Mouse (Mus musculus) liver, embryonic 16.5 days (tissue): ENCODE measurements around the gene Tigd2. TPM values are rescaled to one million over a fixed set of nuclear protein-coding genes. Genes with fewer than 3 reads are reported as not detected.

Experiments used
- ATAC-seq: fragments of 200-750 bp; cut with Nextera tagmentation; 2 replicates; pipeline ENCODE4 v1.8.0; 2017; ENCODE audit warnings: low read depth, mild to moderate bottlenecking, moderate number of reproducible peaks, moderate library complexity
- H3K27ac ChIP-seq: fragments of 300-500 bp; sonication (generic); 2 replicates; pipeline ENCODE4 v1.5.1; 2014; ENCODE audit warnings: mild to moderate bottlenecking, low read length
- H3K27me3 ChIP-seq: fragments of 300-500 bp; sonication (generic); 2 replicates; pipeline ENCODE4 v1.6.1; 2014; ENCODE audit warnings: low read depth, low read length, mixed read lengths; ENCODE audit not compliant: control insufficient read depth, insufficient read depth
- H3K36me3 ChIP-seq: fragments of 300-500 bp; sonication (generic); 2 replicates; pipeline ENCODE4 v1.6.1; 2014; ENCODE audit warnings: mild to moderate bottlenecking; ENCODE audit not compliant: control insufficient read depth, insufficient read depth
- H3K4me1 ChIP-seq: fragments of 300-500 bp; sonication (generic); 2 replicates; pipeline ENCODE4 v1.6.1; 2014; ENCODE audit warnings: low read depth, low read length, mixed read lengths; ENCODE audit not compliant: control insufficient read depth
- H3K4me2 ChIP-seq: fragments of 300-500 bp; sonication (generic); 2 replicates; pipeline ENCODE4 v1.6.1; 2014; ENCODE audit warnings: low read depth, low read length, mixed read lengths
- H3K4me3 ChIP-seq: fragments of 300-500 bp; sonication (generic); 2 replicates; pipeline ENCODE4 v1.5.1; 2014; ENCODE audit warnings: low read depth, mild to moderate bottlenecking, low read length
- H3K9ac ChIP-seq: fragments of 300-500 bp; sonication (generic); 2 replicates; pipeline ENCODE4 v1.6.1; 2014; ENCODE audit warnings: low read depth, low read length
- H3K9me3 ChIP-seq: fragments of 300-500 bp; sonication (generic); replicated peaks from 2 replicates; pipeline ENCODE4 v1.6.1; 2016; ENCODE audit warnings: low read length; ENCODE audit not compliant: control insufficient read depth
- WGBS: fragments of 180-500 bp; shearing (Covaris S2); extraction: QIAGEN DNeasy Blood & Tissue Kit; methylation state at CpG from one replicate; pipeline ENCODE4 v1.1.7; 2014; ENCODE audit not compliant: insufficient replicate concordance; 5-methylcytosine and 5-hydroxymethylcytosine counted together
- polyA plus RNA-seq: library from polyadenylated mRNA; unstranded; fragments of >200 nt; fragmentation: Nextera tagmentation; extraction: Ambion mirVana; gene quantifications from 2 replicates; pipeline ENCODE4 v1.2.1, GENCODE M21; 2015

Gene Tigd2
- polyA plus RNA-seq: 3.3 and 3.5 TPM in 2 replicates

DNA sequence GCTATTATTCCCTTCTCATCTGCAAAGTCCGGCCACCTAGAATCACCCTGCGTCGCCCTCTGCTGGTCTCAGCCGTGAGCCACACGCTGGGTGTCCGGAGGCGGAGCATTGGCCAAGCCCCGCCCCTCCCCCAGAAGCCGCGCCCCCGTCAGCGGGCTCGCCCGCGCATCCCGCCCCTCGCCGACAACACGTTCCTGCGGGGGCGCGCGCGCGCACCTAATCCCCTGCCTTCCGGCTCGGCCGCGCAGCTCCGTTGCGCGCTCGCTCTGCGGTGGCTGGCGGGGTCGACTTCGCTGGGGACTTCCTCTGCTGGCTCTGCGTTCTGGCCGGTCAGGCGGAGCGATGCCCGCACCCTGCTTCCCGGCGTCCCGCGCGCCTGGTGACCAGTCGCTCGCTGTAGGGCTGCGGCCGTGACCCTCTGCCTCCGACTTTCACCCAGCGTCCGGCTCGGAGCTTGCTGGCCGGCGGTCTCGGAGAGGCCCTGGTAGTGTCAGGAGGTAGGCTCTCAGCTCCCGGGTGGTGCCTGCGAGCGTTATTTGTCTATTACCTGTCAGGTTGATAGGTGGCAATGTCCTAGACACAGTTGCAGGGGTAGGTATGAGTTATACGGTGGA lies at the start of gene Tigd2:
Tigd2 (plus strand) TSS at position 186 of the 614 bp plus-strand sequence.
- peaks cover 3% of the 10 kb centered on the region for H3K4me1 ChIP-seq
- peak; percentile 95 for ATAC-seq
- H3K27ac ChIP-seq: peak within 1 kb of the TSS; percentile 77
- peak within 1 kb of the TSS; percentile 80 for H3K4me3 ChIP-seq
- no peaks in the 10 kb centered on the region for H3K9me3 ChIP-seq
- H3K27me3 ChIP-seq: no peaks in the 10 kb centered on the region
- H3K4me2 ChIP-seq: peak within 1 kb of the TSS; percentile 78
- H3K9ac ChIP-seq: peak within 1 kb of the TSS; percentile 79
- under 1% methylated on average over 62 of the region's 62 CpGs for WGBS
- no peaks in the 10 kb centered on the region for H3K36me3 ChIP-seq

DNA sequence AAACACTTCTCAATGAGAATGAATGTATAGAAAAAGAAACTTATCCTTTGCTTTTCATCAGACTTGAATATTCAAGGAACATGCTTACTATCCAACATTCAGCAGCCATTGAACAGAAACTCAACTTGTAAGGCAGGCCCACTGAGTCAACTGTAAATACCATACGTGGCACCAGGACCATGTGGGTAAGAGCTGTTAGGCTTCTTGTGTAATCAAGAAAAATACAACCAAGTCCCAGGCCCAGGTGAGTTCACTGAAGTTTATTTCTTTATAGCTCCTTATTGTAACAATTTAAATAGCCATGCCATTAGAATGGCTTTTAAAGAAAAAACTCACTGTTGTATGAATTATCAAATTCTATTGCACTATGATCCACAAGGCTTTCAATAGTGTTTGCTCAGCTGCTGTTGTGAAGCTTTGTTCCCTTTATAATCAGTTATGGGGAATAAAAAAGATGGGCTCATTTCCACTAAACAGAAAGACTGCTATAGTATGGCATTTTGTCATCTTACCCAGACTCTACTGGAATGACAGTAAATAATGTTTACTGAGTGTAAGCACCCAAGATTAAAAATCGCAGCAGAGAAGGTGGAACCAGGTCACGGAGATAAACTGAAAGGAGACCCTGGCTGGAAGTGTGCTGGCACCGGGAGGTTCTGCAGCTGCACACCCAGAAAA lies 46.7 kb upstream of the Tigd2 start:
- Histone ChIP-seq H3K9ac (no peak overlapping the region), H3K36me3 (no peaks in the 10 kb centered on the region), H3K9me3 (no peaks in the 10 kb centered on the region), H3K4me1 (no peaks in the 10 kb centered on the region), H3K27me3 (no peaks in the 10 kb centered on the region), H3K4me3 (no peak overlapping the region), H3K27ac (no peak overlapping the region), H3K4me2 (no peak overlapping the region)
- ATAC-seq: no peak
- WGBS: 70% methylated on average over 4 of the region's 4 CpGs

DNA sequence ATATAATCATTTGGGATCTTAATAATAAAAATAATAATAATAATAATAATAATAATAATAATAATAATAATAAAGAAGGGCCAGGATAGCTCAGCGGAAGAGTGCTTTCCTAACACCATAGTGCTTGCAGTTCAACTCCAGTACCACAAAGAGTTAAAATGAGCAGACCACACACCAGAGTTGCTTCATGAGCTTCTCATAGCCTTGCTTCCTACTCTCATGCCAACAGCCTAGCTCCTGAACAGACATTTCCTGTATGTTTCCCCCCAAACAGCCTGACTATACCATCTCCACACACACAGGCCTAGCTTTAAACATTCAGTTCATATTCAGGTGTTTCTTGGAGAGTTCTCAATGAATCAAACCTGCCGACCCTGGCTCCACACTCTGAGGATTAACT lies 45.8 kb upstream of the Tigd2 start:
- Histone ChIP-seq H3K27me3 (no peaks in the 10 kb centered on the region), H3K36me3 (no peaks in the 10 kb centered on the region), H3K27ac (no peak overlapping the region), H3K4me2 (no peak overlapping the region), H3K9ac (no peak overlapping the region), H3K9me3 (no peaks in the 10 kb centered on the region), H3K4me3 (no peak overlapping the region), H3K4me1 (no peaks in the 10 kb centered on the region)
- WGBS: 57% methylated on average over 2 of the region's 2 CpGs
- no peak for ATAC-seq

DNA sequence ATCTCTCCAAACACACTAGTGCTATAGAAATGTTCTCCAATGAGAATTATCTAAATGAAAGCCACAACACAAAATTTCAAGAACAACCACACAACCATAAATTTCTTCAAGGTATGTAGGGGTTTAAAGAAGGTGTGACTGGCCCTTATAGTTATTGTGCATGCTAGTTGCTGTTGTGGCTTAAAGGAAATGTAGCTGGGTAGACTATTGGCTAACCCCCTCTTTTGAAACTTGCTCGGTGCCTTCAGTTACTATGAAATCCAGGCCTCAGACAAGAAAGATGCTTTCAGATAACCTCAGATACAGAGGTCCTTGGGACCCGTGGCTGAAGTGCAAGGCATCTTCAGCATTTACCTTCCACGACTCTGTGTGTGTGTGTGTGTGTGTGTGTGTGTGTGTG lies 45.3 kb upstream of the Tigd2 start:
- Histone ChIP-seq H3K4me2 (no peak overlapping the region), H3K9ac (no peak overlapping the region), H3K4me3 (no peak overlapping the region), H3K36me3 (no peaks in the 10 kb centered on the region), H3K4me1 (no peaks in the 10 kb centered on the region), H3K27me3 (no peaks in the 10 kb centered on the region), H3K9me3 (no peaks in the 10 kb centered on the region), H3K27ac (no peak overlapping the region)
- ATAC-seq: no peak
- WGBS: 40% methylated on average over 3 of the region's 3 CpGs

DNA sequence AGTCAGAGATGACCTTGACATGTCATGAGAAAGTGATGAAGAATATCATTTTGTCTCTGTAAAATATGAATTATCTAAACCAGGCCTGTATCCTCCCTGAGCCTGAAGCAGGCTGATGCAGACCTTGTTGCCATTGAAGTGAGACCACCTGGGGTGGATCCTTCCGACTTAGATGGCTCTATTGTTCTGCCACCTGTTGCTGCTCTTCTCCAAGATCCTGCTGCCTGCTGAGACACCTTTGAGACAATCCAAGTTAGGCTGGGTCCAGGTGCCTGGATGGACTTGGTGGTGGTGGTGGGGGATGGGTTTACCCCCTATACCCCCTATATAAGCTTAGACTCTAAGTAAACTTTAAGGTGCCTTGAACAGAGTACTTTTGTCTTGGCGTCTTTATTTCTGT lies 39.7 kb upstream of the Tigd2 start:
- H3K27me3 ChIP-seq: no peaks in the 10 kb centered on the region
- no peak overlapping the region for H3K4me3 ChIP-seq
- no peak overlapping the region for H3K4me2 ChIP-seq
- ATAC-seq: no peak
- H3K36me3 ChIP-seq: no peaks in the 10 kb centered on the region
- 29% methylated on average over 2 of the region's 2 CpGs for WGBS
- H3K9me3 ChIP-seq: no peaks in the 10 kb centered on the region
- H3K27ac ChIP-seq: no peak overlapping the region
- no peaks in the 10 kb centered on the region for H3K4me1 ChIP-seq
- H3K9ac ChIP-seq: no peak overlapping the region

- Histone ChIP-seq H3K4me2 (no peak overlapping the region), H3K36me3 (no peaks in the 10 kb centered on the region), H3K9me3 (no peaks in the 10 kb centered on the region), H3K4me1 (no peaks in the 10 kb centered on the region), H3K27me3 (no peaks in the 10 kb centered on the region), H3K4me3 (no peak overlapping the region), H3K27ac (no peak overlapping the region), H3K9ac (no peak overlapping the region)
- 52% methylated on average over 3 of the region's 3 CpGs for WGBS
- no peak for ATAC-seq
Measured at GRCm38 (mm10) chr6:59171230-59171629, 37.4 kb upstream of the Tigd2 start.

- H3K27me3 ChIP-seq: no peaks in the 10 kb centered on the region
- H3K9ac ChIP-seq: no peak overlapping the region
- H3K4me3 ChIP-seq: no peak overlapping the region
- H3K36me3 ChIP-seq: no peaks in the 10 kb centered on the region
- no peak for ATAC-seq
- no peak overlapping the region for H3K27ac ChIP-seq
- no peak overlapping the region for H3K4me2 ChIP-seq
- 35% methylated on average over 1 of the region's 1 CpGs for WGBS
- H3K9me3 ChIP-seq: no peaks in the 10 kb centered on the region
- H3K4me1 ChIP-seq: no peaks in the 10 kb centered on the region
Measured at GRCm38 (mm10) chr6:59173940-59174339, 34.7 kb upstream of the Tigd2 start.

DNA sequence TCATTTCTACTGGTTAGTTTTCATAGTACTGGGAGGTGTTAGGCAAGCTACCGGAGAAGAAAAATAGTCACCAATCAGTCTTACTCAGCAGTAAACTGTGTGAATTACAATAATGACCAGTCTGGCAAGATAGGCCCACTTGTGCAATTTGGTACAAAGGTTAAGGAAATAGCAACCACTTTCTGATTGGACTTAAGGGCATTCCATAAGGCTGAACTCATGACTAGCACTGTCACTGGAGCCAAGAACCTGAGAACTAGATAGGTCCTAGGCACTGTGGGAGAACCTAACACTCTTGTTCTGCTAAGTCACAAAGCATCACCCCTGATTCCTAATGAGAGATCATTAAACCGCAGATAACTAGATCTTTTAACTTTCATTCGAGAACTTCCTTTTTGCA lies 30.6 kb upstream of the Tigd2 start:
- Histone ChIP-seq H3K4me2 (no peak overlapping the region), H3K27me3 (no peaks in the 10 kb centered on the region), H3K27ac (no peak overlapping the region), H3K36me3 (no peaks in the 10 kb centered on the region), H3K9me3 (no peaks in the 10 kb centered on the region), H3K9ac (no peak overlapping the region), H3K4me1 (no peaks in the 10 kb centered on the region), H3K4me3 (no peak overlapping the region)
- ATAC-seq: peak; percentile 48; the same call in 1 of the 2 replicates
- 59% methylated on average over 3 of the region's 3 CpGs for WGBS

- 32% methylated on average over 7 of the region's 7 CpGs for WGBS
Measured at GRCm38 (mm10) chr6:59180376-59180996, 28.2 kb upstream of the Tigd2 start.

More at GRCm38 (mm10) chr6:59180376-59180996, 28.2 kb upstream of the Tigd2 start:
- H3K4me2 ChIP-seq: no peak overlapping the region
- H3K9ac ChIP-seq: no peak overlapping the region
- no peaks in the 10 kb centered on the region for H3K36me3 ChIP-seq
- no peak overlapping the region for H3K27ac ChIP-seq
- no peaks in the 10 kb centered on the region for H3K4me1 ChIP-seq
- no peaks in the 10 kb centered on the region for H3K27me3 ChIP-seq
- H3K9me3 ChIP-seq: no peaks in the 10 kb centered on the region
- no peak overlapping the region for H3K4me3 ChIP-seq
- no peak; the same call in 1 of the 2 replicates for ATAC-seq
